Mouse (Mus musculus) C2C12 (cell line): ENCODE results near the gene Gcdh. TPM values are rescaled to one million over a fixed set of nuclear protein-coding genes. Genes with fewer than 3 reads are reported as not detected.

Source experiments
- H3K27me3 ChIP-seq: one replicate; pipeline ENCODE4 v1.6.1; 2011; ENCODE audit not compliant: control insufficient read depth, insufficient read depth, insufficient read length
- H3K36me3 ChIP-seq: one replicate; pipeline ENCODE4 v1.6.1; 2011; ENCODE audit not compliant: control insufficient read depth, insufficient read depth
- H3K4me3 ChIP-seq: one replicate; pipeline ENCODE4 v1.5.1; 2011; ENCODE audit warnings: mild to moderate bottlenecking, control low read depth; ENCODE audit not compliant: poor library complexity, insufficient read depth, severe bottlenecking
- H3K79me2 ChIP-seq: one replicate; pipeline ENCODE4 v1.6.1; 2011; ENCODE audit not compliant: control insufficient read depth, insufficient read depth
- H3K79me3 ChIP-seq: one replicate; pipeline ENCODE4 v1.6.1; 2011; ENCODE audit warnings: low read depth, control low read depth
- H3ac ChIP-seq: one replicate; pipeline ENCODE3; 2011; ENCODE audit warnings: low read depth; ENCODE audit not compliant: control insufficient read depth, insufficient read length
- CEBPB ChIP-seq: IDR thresholded peaks from one replicate; pipeline ENCODE4 v1.6.1; 2011; ENCODE audit warnings: low read depth, mild to moderate bottlenecking, control low read depth, moderate library complexity
- CTCF ChIP-seq: IDR thresholded peaks from one replicate; pipeline ENCODE4 v1.5.1; 2011; ENCODE audit not compliant: control insufficient read depth, insufficient read depth, insufficient read length
- FOSL1 ChIP-seq: IDR thresholded peaks from one replicate; pipeline ENCODE4 v1.8.0; 2011; ENCODE audit warnings: mild to moderate bottlenecking, low read length; ENCODE audit not compliant: poor library complexity, insufficient read depth, severe bottlenecking
- MAX ChIP-seq: IDR thresholded peaks from one replicate; pipeline ENCODE4 v1.6.1; 2011; ENCODE audit warnings: mild to moderate bottlenecking, control low read depth
- MYOD1 ChIP-seq: IDR thresholded peaks from one replicate; pipeline ENCODE4 v1.6.1; 2011; ENCODE audit warnings: low read depth; ENCODE audit not compliant: control insufficient read depth, insufficient read length
- MYOG ChIP-seq: IDR thresholded peaks from one replicate; pipeline ENCODE4 v1.6.1; 2011; ENCODE audit not compliant: control insufficient read depth, insufficient read length; ENCODE audit errors: extremely low read depth
- USF1 ChIP-seq: IDR thresholded peaks from one replicate; pipeline ENCODE4 v1.6.1; 2011; ENCODE audit warnings: low read depth, mild to moderate bottlenecking, control low read depth, moderate library complexity
- polyA plus RNA-seq: library from polyadenylated mRNA; unstranded; fragments of >200 nt; fragmentation: generic; extraction: Trizol; gene quantifications from one replicate; pipeline ENCODE4 v1.2.1, GENCODE M21; 2012; ENCODE audit warnings: missing spikeins

Gcdh gene
- polyA plus RNA-seq, 1 experiment: 11.4 TPM

DNA sequence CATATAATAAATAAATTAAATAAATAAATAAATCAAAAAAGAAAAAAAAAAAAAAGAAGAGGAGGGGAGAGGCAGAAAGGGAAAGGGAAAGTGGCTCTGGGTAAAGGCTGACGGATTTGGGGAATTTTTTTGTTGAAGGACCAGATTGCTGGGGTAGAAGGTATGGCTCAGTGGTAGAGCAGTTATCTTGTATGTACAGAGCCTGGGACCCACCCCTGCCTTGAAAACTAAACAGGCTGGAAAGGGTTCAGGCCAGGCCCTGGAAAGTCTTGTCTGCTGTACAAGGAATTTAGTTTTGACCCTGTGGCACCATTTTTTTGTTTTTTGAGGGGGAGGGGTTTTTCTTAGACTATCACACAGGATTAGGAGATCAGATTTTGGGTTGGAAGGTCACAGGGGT, 14.8 kb downstream of the Gcdh start:
- Histone ChIP-seq H3K79me3 (no peaks in the 10 kb centered on the region), H3K36me3 (no peaks in the 10 kb centered on the region), H3K79me2 (no peaks in the 10 kb centered on the region), H3K27me3 (no peaks in the 10 kb centered on the region), H3ac (no peak overlapping the region), H3K4me3 (no peak overlapping the region)
- TF ChIP-seq MAX (no peak), USF1 (no peak), MYOG (no peak), CEBPB (no peak), CTCF (no peak), FOSL1 (no peak), MYOD1 (no peak)

DNA sequence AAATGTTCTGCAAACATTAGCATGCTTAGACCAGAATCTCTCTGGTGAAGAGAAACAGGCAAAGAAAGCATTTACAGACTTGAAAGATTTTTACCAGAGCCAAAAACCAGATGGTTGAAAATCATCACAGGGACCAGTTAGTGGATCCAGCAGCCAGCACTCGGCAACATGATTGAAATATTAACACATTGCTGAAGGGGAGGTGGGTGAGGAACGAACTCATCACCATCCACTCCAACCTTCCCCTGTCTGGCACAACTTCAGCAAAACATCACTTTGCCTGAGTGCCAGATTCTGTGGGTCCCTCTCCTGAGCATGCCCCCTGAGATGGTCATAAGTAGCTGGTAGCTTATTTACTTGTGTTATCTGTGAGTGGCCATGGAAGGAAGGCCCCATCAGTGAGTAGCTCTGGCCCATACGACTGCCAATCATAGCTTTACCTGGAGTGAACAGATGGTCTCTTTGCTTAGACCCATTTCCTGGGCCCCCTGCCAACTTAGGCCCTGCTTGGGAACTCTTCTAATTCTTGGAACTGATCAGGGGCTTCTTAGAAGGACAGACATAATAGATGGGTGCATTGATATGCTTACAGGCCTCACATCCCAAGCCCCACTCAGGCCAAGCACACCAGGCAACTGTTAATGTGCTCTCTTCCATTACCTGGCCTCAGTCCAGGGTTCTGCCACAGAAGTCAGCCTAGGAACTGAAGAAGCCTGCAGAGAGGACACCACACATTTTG, 16.3 kb downstream of the Gcdh start:
- no peaks in the 10 kb centered on the region for H3K79me2 ChIP-seq
- no peaks in the 10 kb centered on the region for H3K79me3 ChIP-seq
- no peaks in the 10 kb centered on the region for H3K36me3 ChIP-seq
- H3K4me3 ChIP-seq: no peak overlapping the region
- H3ac ChIP-seq: no peak overlapping the region
- no peaks in the 10 kb centered on the region for H3K27me3 ChIP-seq
- TF ChIP-seq MAX (no peak), MYOG (no peak), CTCF (no peak), MYOD1 (no peak), CEBPB (no peak), USF1 (no peak), FOSL1 (no peak)

- Histone ChIP-seq H3K36me3 (peaks cover 9% of the 10 kb centered on the region), H3ac (no peak overlapping the region), H3K4me3 (no peak overlapping the region), H3K79me2 (no peaks in the 10 kb centered on the region), H3K27me3 (no peaks in the 10 kb centered on the region), H3K79me3 (no peaks in the 10 kb centered on the region)
- TF ChIP-seq MYOG (no peak), CTCF (no peak), USF1 (no peak), MAX (no peak), CEBPB (no peak), FOSL1 (no peak), MYOD1 (no peak)
Observed at GRCm38 (mm10) chr8:84874339-84874738, 19.4 kb downstream of the Gcdh start.

GRCm38 (mm10) chr8:84873016-84873415, 20.7 kb downstream of the Gcdh start:
- TF ChIP-seq MYOD1 (no peak), FOSL1 (no peak), MAX (no peak), USF1 (no peak), CTCF (no peak), CEBPB (no peak), MYOG (no peak)
- H3ac ChIP-seq: no peak overlapping the region
- H3K27me3 ChIP-seq: no peaks in the 10 kb centered on the region
- H3K79me2 ChIP-seq: no peaks in the 10 kb centered on the region
- peaks cover 21% of the 10 kb centered on the region for H3K36me3 ChIP-seq
- no peak overlapping the region for H3K4me3 ChIP-seq
- H3K79me3 ChIP-seq: no peaks in the 10 kb centered on the region

DNA sequence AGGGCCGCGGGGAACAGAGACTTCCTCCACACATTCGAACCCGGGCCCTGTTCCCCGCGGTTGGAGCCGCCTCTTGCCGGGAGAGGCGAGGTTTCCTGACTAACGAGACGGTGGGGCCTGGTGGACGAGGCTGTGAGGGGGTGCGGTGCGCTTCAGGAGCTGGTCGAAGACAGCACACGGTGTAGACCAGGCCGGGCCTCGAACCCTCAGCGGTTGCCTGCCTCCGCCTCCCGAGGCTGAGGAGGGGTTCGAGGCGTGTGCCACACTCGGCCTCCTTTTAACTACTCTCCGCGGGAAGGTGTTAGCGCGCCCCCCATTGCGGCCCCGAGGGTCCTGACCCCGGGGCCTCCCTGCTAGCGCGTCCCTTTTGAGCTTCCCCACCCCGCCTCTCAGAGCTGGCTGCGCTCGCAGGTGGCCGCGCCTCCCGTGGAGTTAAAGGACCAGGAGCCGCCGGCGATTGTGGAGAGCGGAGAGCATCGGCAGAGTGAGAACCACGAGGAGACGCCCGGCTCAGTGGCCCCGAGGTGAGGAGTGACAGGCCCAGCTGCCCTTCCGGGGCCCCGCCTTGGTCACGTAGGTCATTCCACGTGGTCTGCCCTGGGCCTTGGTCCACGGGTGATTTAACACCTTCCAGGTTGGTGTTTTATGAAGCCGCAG, 21.3 kb downstream of the Gcdh start:
- Histone ChIP-seq H3K4me3 (no peak overlapping the region), H3K36me3 (peaks cover 27% of the 10 kb centered on the region), H3K79me2 (no peaks in the 10 kb centered on the region), H3K79me3 (no peaks in the 10 kb centered on the region), H3K27me3 (no peaks in the 10 kb centered on the region), H3ac (no peak overlapping the region)
- TF ChIP-seq MAX (no peak), USF1 (no peak)

DNA sequence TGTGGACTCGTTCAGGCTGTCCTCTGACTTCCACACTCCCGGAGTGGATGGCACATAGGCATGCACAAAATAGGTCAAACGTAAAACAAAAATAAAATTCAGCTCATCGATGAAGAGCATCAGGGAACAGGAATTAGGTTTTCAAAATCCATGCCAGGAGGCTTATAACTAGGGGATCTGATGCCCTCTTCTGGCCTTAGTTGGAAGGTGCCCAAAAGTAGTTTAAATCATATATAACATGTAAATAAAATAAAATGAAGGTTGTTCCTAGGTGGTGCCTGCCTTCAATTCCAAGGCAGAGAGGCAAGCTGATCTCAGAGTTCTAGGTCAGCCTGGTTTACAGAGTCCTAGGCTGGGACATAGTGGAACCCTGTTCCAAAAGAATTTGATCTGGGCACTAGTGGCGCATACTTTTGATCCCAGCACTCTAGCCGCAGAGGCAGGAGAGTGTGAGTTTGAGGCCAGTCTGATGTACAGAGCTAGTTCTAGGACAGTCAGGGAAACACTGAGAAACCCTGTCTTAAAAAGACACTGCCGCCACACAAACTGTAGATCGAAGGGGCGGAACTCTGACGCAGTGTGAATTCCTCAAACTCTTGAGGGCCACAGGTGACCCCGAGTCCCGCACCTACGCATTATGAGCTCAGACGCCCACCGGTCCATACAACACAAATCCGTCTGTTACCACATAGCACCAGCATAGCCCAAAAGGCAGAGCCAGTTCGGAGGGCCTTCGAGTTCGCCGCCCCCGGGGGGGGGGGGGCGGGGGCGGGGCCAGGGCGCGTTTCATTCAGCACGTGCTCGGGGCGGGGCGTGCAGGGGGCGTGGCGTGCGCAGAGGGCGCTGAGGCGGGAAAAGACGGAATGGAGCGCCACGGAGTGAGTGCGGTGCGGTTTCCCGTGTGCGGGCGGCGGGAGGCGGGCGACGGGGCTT, 22.1 kb downstream of the Gcdh start, which contains the start of gene Syce2:
Syce2 (plus strand) TSS at position 736 of the 933 bp plus-strand sequence.
- H3K79me2 ChIP-seq: no peaks in the 10 kb centered on the region
- H3ac ChIP-seq: no peak within 1 kb of the TSS
- H3K79me3 ChIP-seq: no peaks in the 10 kb centered on the region
- H3K27me3 ChIP-seq: no peaks in the 10 kb centered on the region
- peaks cover 34% of the 10 kb centered on the region for H3K36me3 ChIP-seq
- H3K4me3 ChIP-seq: no peak within 1 kb of the TSS
- TF ChIP-seq CTCF (no peak), USF1 (no peak), MAX (no peak), FOSL1 (no peak)
